Mouse (Mus musculus) left cerebral cortex, adult 8-10 months (tissue): ENCODE data around the gene Zfp932. TPM values are rescaled to one million over a fixed set of nuclear protein-coding genes. Genes with fewer than 3 reads are reported as not detected.
A peak's percentile ranks its signal among the peaks of the same experiment; 100 is the strongest.
"Not testable (repeated sequence)": the region's sequence is repeated elsewhere in the genome, so short reads cannot be mapped to it uniquely, and the experiment has no call there.

Experiments
- DNase-seq, 2 experiments: peaks; one replicate each; pipeline ENCODE4 v3.0.0; 2022; ENCODE audit warnings: low spot score in 2 of 2
- total RNA-seq, 4 experiments: library from RNA; stranded (reverse); gene quantifications; 2 replicates each; pipeline ENCODE4 v1.2.4; 2022

Zfp932 gene
- total RNA-seq, result 10 to 100 TPM; 44.6 to 51.9 (median 47.2) TPM

DNA sequence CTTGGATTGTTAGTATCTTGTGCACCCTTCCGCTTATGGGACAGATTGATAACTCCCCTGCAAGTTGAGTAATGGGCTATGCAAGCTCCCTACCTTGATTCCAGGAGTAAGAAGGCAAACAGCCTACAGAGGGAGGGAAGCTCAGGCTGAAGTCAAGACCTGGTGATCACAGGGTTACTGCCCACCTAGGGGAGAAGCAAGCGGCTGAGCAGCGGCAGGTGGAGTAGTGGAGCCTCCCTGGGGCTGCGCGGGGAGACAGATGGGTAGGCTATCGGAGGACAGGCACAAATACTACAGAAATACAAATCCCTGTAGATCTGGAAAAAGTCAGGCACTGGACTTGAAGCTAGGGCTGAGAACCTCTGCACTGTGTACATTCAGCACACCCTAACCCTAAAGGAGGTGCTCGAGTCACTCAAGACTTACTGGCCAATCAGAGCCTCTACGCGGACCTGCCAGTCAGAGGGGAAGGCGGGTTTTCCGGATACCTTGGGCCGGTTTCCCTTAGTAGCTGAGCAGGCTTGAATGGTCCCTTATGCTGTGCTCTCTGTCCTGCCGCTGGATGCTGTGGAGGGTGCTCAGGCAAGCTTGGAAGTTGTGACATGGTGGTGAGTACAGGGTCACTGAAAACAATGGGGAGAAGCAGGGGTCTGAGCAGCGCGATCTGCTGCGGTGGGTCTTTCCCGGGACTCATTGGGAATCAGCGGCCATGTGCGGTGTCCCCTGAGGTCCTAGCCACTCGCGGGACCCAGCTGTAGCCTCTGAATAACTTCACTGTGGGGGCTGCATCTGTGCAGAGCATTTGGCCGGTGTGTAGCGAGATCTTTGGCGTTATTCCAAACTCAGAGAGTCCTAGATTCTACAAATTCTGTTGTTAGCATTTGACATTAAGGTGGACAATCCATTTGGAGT, at the start of gene Zfp932:
Zfp932 (plus strand) TSS at position 496 of the 912 bp plus-strand sequence.
- peak; percentile 54 to 79 for DNase-seq

DNA sequence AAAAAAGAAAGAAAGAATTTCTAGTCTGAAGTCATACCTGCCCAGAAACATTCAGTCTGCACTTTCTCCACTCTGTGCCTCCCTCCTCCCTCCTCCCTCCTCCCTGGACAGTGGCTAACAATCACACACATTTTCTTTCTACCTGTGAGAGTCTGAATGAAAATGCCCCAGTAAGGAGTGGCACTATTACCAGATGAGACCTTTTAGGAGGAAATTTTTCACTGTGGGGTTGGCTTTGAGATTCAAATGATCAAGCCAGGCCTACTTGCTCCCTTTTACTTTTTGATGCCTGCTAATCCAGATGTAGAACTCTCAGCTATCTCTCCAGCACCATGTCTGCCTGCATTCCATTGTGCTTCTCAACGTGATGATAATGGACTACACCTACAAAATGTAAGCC, 46.0 kb upstream of the Zfp932 start:
- no peak for DNase-seq

DNA sequence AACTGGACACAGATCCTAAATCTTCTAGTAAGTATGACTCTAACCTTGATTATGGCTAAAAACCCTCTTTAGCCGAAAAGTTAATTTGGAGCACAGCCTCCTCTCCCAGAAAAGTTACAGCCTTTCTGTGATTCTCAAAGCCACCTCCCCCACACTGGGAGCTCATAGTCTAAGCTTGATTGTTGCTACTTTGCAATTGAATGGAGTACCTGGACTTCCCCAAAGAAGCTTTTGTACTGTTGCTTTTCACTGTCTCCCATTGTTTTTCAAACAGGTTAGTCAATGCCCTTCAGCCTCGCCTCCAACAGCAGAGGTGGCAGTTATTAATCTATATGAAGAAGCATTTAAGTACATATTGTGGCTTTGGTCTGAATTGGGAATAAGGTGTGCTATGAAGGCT, 15.6 kb upstream of the Zfp932 start:
- DNase-seq, result not testable (repeated sequence)

DNA sequence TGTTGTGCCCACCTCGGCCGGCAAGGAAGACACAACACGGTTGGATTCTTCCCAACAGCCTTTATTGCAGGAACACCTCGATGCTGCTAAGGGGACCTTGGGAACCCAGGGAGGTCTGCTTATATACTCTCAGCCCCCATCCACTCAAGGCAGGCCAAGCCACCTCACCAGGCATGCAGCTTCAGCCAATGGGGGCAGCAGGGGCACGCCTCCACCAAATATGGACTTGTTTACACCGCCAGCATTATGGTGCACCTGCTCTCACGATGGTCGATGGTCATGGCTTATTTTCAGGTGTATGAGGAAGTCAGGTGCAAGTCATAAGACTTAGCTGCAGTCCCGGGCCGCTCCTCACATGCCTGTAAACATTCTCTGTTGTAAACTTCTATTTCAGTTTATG, 860 bp upstream of the Zfp932 start:
- not testable (repeated sequence) for DNase-seq

DNA sequence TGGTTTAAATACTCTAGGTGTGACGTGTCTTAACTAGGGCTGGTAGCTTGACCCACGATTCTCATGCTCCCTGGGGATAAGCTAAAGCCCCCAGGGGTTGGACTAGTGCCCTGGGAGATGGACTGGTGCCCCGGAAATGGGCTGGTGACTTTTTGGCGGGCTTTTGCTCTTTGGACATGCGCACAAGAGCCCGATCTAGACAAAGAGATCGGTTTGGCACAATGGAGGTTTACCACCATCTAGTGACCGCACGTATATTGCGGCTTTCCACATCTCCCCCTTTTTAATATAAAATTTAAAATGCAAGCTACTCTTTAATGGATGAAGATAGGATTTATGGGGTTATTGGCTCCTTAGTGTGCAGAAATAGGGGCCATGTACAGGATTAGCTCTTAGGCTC, 19.5 kb downstream of the Zfp932 start:
- DNase-seq, result not testable (repeated sequence)

- no peak for DNase-seq
These were observed 27.0 kb downstream of the Zfp932 start for GRCm38 (mm10) chr5:110023273-110023672.

GRCm38 (mm10) chr5:110023694-110024427, 27.5 kb downstream of the Zfp932 start:
- DNase-seq, result peak in 1 of 2 experiments; percentile 26

DNA sequence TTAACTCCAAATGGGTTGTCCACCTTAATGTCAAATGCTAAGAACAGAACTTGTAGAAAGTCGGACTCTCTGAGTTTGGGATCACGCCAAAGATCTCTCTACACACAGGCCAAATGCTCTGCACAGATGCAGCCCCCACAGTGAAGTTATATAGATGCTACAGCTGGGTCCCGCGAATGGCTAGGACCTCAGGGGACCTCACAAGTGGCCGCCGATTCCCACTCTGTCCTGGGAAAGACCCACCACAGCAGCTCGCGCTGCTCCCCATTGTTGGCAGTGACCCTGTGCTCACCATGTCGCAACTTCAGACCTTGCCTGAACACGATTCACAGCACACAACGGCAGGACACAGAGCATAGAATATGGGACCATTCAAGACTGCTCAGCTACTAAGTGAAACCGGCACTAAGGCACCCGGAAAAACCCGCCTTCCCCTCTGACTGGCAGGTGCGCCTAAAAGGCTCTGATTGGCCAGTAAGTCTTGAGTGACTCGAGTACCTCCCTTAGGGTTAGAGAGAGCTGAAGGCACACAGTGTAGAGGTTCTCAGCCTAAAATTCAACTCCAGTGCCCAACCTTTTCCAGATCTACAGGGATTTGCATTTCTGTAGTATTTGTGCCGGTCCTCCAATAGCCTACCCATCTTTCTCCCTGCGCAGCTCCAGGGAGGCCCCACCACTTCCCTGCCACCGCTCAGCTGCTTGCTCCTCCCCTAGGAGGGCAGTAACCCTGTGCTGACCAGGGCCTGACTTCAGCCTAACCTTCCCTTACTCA, 61.5 kb downstream of the Zfp932 start:
- DNase-seq, result peak; percentile 70 to 79

Other genes starting within 250 kb of the Zfp932 start
- gene 4930522L14Rik, start 244.6 kb upstream of the Zfp932 start, total RNA-seq, result 1 to 10 TPM; 3.2 to 5.0 (median 3.8) TPM
- gene Gm15446, start 73.1 kb upstream of the Zfp932 start, total RNA-seq, result 10 to 100 TPM; 33.3 to 38.4 (median 35.7) TPM
- gene Gm17655, start 76.0 kb downstream of the Zfp932 start, total RNA-seq, result 10 to 100 TPM; 13.0 to 14.4 (median 13.9) TPM
- gene Gm35315, start 97.9 kb downstream of the Zfp932 start, total RNA-seq, result 1 to 10 TPM in 2 of 4 experiments, under 1 TPM in 2; 0.61 to 2.1 (median 1.2) TPM
- gene Plcxd1, start 103.4 kb downstream of the Zfp932 start, total RNA-seq, result 10 to 100 TPM; 10.2 to 15.1 (median 14.1) TPM
- gene Gtpbp6, start 111.7 kb downstream of the Zfp932 start, total RNA-seq, result 10 to 100 TPM; 67.3 to 88.7 (median 83.2) TPM
- 10 to 100 TPM; 15.0 to 19.2 (median 16.1) TPM for gene Zfp605, start 113.6 kb downstream of the Zfp932 start, total RNA-seq
- gene Chfr, start 139.3 kb downstream of the Zfp932 start, total RNA-seq, result 10 to 100 TPM; 41.8 to 50.5 (median 45.1) TPM
- 10 to 100 TPM; 46.4 to 48.0 (median 46.5) TPM for gene Golga3, start 180.2 kb downstream of the Zfp932 start, total RNA-seq
- gene Ankle2, start 234.5 kb downstream of the Zfp932 start, total RNA-seq, result 10 to 100 TPM; 34.5 to 42.7 (median 37.8) TPM